Mouse (Mus musculus): ENCODE data around the gene Acot4. TPM values are rescaled to one million over a fixed set of nuclear protein-coding genes. Genes with fewer than 3 reads are reported as not detected.
"Not testable (repeated sequence)": the region's sequence is repeated elsewhere in the genome, so short reads cannot be mapped to it uniquely, and the experiment has no call there.

Gene Acot4
- polyA plus RNA-seq, 1 experiment from 2014 or later = 0.27 TPM

DNA sequence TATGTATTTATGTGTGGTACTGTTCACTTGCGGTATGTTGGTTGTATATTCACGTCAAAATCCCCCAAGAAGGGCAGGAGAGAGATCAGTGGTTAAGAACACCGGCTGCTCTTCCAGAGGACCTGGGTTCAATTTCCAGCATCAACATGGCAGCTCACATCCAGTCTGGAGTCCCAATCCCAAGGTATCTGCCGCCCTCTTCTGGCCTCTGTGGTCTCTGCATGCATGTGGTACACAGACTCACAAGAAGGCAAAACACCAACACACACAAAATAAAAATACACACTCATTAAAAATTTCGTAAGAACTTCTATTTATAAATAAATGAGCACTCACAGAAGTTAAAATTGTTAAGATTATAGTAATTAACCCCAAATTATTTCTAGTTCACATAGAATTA is 25.0 kb downstream of the Acot4 start:
- Histone ChIP-seq H3K4me1 (no peaks in the 10 kb centered on the region), H3K27me3 (peaks cover 5% of the 10 kb centered on the region; the same call in 1 of the 2 replicates), H3K9me3 (0 out of 2 replicates have a peak, but pooled peaks cover 3% of the 10 kb centered on the region), H3K4me3 (no peak overlapping the region), H3K27ac (replicated peaks) (no peak overlapping the region), H3K4me2 (replicated peaks) (no peak overlapping the region), H3K36me3 (no peaks in the 10 kb centered on the region), H3K9ac (replicated peaks) (no peak overlapping the region)
- ATAC-seq (replicated peaks) = no peak
- 76% methylated on average over 5 of the region's 5 CpGs for WGBS

DNA sequence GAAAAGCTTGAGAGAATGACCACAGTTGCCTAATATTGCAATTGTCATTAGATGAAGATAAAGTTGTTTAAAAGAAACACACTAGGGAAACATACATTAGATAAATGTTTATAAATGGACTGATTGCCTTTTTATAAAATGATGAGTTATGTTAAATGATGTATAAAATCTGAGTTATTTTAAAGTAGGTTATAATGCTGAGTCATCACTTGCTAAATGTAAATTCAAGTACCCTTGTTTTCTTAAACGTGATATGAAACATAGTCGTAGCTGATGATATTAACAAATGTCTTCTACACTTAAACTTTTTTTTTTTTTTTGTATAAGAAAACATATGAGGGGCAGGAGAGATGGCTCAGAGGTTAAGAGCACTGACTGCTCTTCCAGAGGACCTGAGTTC is 25.7 kb downstream of the Acot4 start:
- Histone ChIP-seq H3K36me3 (no peaks in the 10 kb centered on the region), H3K27ac (replicated peaks) (no peak overlapping the region), H3K27me3 (peaks cover 10% of the 10 kb centered on the region), H3K4me3 (no peak overlapping the region), H3K4me2 (replicated peaks) (no peak overlapping the region), H3K4me1 (no peaks in the 10 kb centered on the region), H3K9ac (replicated peaks) (no peak overlapping the region), H3K9me3 (0 out of 2 replicates have a peak, but pooled peaks cover 3% of the 10 kb centered on the region)
- 87% methylated on average over 2 of the region's 2 CpGs for WGBS
- ATAC-seq (replicated peaks) = no peak

DNA sequence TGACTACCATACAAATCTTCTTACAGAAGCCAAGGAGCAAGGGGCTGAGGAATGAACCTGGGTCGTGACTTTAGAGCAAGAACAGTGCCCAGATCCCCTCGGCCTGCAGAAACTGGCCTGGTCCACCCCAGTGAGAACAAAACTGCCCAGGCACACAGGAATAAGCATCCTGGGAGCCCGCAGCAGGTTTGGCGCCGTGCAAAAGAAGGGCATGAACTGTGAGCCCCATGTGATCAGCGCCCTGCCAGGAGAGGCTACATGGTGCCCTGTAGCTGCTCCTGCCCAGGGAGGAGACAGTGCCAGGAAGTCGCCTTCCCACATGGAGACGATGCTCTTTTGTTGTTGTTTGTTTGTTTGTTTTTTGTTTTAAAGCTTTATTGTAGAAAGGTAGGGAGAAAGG is 26.4 kb downstream of the Acot4 start:
- H3K36me3 ChIP-seq = no peaks in the 10 kb centered on the region
- no peak for ATAC-seq (replicated peaks)
- WGBS = 75% methylated on average over 8 of the region's 8 CpGs
- no peak overlapping the region for H3K4me2 ChIP-seq (replicated peaks)
- no peak overlapping the region for H3K4me3 ChIP-seq
- H3K27ac ChIP-seq (replicated peaks) = no peak overlapping the region
- 0 out of 2 replicates have a peak, but pooled peaks cover 3% of the 10 kb centered on the region for H3K9me3 ChIP-seq
- 0 out of 2 replicates have a peak, but pooled peaks cover 4% of the 10 kb centered on the region for H3K4me1 ChIP-seq
- H3K27me3 ChIP-seq = peaks cover 16% of the 10 kb centered on the region
- H3K9ac ChIP-seq (replicated peaks) = no peak overlapping the region

DNA sequence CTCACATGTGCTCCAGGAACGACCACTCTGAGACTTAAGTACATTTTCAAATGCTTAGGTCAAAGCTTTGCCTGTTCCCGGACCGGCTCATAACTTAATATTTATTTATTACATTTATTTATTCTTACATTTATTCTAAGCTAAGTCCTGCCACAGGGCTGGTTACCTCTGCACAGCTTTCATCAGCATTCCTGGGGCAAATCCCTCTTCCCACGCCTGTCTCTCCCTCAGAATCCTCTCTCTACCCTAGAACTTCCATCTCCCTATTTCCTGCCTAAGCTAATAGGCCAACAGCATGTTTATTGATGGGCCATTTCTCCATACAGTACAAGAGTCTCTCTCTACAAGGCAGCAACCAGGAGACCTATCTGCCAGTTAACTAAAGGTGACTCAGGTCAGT is 29.6 kb downstream of the Acot4 start:
- Histone ChIP-seq H3K4me3 (no peak overlapping the region), H3K9ac (replicated peaks) (no peak overlapping the region), H3K27me3 (peaks cover 16% of the 10 kb centered on the region), H3K27ac (replicated peaks) (no peak overlapping the region), H3K4me2 (replicated peaks) (no peak overlapping the region), H3K4me1 (0 out of 2 replicates have a peak, but pooled peaks cover 4% of the 10 kb centered on the region), H3K36me3 (no peaks in the 10 kb centered on the region), H3K9me3 (0 out of 2 replicates have a peak, but pooled peaks cover 3% of the 10 kb centered on the region)
- 79% methylated on average over 4 of the region's 4 CpGs for WGBS
- ATAC-seq (replicated peaks) = no peak

DNA sequence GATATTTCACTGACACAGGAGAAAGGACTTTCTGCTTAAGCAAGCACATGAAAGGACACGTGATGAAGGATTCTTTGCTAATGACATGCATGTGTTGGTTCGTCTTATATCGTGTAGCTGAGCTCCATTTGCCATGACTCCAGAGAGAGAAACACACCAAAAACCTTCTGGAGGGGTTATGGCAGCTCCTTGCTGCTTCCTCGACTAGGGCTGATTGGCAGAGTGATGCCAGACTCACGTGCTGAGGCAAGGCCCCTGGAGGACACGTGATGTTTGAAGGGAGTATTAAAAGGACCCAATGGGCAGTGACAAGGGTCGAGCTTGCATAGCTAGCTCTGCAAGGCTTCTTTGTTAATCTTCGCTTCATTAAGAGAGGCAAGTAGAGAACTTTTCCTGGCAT is 30.1 kb downstream of the Acot4 start:
- H3K4me2 ChIP-seq (replicated peaks) = no peak overlapping the region
- 55% methylated on average over 8 of the region's 8 CpGs for WGBS
- no peak for ATAC-seq (replicated peaks)

DNA sequence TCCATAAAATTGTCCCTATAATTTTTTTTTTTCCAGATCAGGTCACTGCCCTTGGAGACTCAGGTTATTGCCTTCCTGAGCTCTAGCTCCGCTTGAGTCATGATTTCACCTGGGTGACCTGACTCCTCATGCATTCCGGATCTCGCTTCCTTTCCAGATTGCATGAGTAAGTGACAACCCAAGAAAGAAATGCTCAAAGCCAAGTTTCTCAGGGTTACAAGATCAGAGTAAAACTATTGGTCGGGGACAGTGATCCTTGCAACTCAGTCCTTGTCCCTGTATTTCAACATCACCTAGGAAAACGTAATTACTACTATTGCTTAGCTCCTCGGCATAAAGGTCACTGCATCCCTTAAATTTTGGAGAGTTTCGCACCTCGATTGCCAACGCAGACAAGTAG is 30.8 kb downstream of the Acot4 start, which contains the start of gene Acot5:
TSS of gene Acot5 (plus strand) at position 340 of the 400 bp plus-strand sequence.
- H3K9ac ChIP-seq (replicated peaks) = peak within 1 kb of the TSS; percentile 24; the same call in 1 of the 2 replicates
- 0 out of 2 replicates have a peak, but pooled peaks cover 4% of the 10 kb centered on the region for H3K4me1 ChIP-seq
- WGBS = 61% methylated on average over 9 of the region's 9 CpGs
- peaks cover 16% of the 10 kb centered on the region for H3K27me3 ChIP-seq
- H3K4me2 ChIP-seq (replicated peaks) = peak within 1 kb of the TSS; percentile 55
- ATAC-seq (replicated peaks) = no peak
- H3K4me3 ChIP-seq = peak within 1 kb of the TSS; percentile 43
- H3K36me3 ChIP-seq = no peaks in the 10 kb centered on the region
- H3K27ac ChIP-seq (replicated peaks) = no peak within 1 kb of the TSS
- H3K9me3 ChIP-seq = no peaks in the 10 kb centered on the region

More for the DNA sequence above, 30.1 kb downstream of the Acot4 start:
- 0 out of 2 replicates have a peak, but pooled peaks cover 4% of the 10 kb centered on the region for H3K4me1 ChIP-seq
- H3K9ac ChIP-seq (replicated peaks) = no peak overlapping the region
- no peak overlapping the region for H3K4me3 ChIP-seq
- H3K9me3 ChIP-seq = no peaks in the 10 kb centered on the region
- H3K36me3 ChIP-seq = no peaks in the 10 kb centered on the region
- H3K27me3 ChIP-seq = peaks cover 16% of the 10 kb centered on the region
- H3K27ac ChIP-seq (replicated peaks) = no peak overlapping the region

DNA sequence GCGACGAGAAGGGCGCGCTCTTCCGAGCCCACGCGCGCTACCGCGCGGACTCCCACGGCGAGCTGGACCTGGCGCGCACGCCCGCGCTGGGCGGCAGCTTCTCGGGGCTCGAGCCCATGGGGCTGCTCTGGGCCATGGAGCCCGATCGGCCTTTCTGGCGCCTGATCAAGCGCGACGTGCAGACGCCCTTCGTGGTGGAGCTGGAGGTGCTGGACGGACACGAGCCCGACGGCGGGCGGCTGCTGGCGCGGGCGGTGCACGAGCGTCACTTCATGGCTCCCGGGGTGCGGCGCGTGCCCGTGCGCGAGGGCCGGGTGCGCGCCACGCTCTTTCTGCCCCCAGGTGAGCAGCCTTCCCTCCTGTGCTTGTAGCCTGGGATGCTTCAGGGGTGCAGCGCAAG is 31.4 kb downstream of the Acot4 start:
- H3K4me3 ChIP-seq = peak overlapping the region; percentile 43
- not testable (repeated sequence) for H3K4me1 ChIP-seq; H3K27ac ChIP-seq (replicated peaks); H3K36me3 ChIP-seq; ATAC-seq (replicated peaks); H3K9me3 ChIP-seq
- peaks cover 16% of the 10 kb centered on the region for H3K27me3 ChIP-seq
- H3K9ac ChIP-seq (replicated peaks) = peak overlapping the region; percentile 24; the same call in 1 of the 2 replicates
- peak overlapping the region; percentile 55 for H3K4me2 ChIP-seq (replicated peaks)
- under 1% methylated on average over 45 of the region's 52 CpGs for WGBS

DNA sequence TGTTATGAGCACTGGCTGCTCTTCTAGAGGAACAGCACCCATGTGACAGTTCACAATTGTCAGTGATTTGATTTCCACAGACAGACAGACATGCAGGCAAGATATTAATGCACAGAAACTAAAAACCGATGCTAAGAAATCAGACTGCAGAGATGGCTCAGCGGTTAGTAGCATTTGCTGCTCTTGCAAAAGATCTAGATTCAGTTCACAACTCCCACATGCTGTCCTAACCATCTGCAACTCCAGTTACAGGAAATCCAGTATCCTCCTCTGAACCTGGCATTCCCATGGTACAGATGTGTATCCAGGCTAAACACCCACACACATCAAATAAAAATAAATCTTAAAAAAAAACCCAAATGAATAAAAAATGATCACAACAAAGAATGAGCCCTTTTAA is 33.5 kb downstream of the Acot4 start:
- Histone ChIP-seq H3K4me2 (replicated peaks) (no peak overlapping the region), H3K9ac (replicated peaks) (no peak overlapping the region), H3K4me1 (0 out of 2 replicates have a peak, but pooled peaks cover 4% of the 10 kb centered on the region), H3K27ac (replicated peaks) (no peak overlapping the region), H3K27me3 (peaks cover 16% of the 10 kb centered on the region), H3K36me3 (no peaks in the 10 kb centered on the region), H3K4me3 (no peak overlapping the region), H3K9me3 (no peaks in the 10 kb centered on the region)
- WGBS = 94% methylated on average over 2 of the region's 2 CpGs
- ATAC-seq (replicated peaks) = no peak

DNA sequence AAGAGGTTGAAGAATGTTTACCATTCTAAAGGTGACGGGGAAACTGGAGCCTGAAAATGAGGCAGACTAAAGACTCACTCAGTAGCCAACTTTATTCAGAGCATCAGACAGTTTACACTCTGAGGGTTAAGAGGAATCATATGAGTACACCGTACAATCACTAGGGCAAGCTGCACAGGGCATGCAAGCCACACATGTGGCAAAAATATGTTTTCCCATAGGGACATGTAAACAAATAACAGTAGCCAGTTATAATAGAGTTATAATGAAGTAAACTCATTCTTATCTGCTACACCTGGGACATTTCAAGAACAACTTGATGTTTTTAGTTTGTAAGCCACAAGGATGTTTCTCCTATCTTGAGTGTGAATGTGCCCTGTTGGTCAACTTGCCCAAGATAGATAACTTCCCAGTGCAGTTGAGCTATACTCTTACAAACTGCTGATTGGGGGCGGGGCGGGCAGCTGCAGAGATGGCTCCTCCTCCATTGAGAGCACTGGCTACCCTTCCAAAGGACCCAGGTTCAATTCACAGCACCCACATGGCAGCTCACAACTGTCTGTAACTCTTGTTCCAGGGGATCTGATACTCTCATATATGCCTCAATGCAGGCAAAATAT is 39.3 kb downstream of the Acot4 start:
- Histone ChIP-seq H3K4me1 (no peaks in the 10 kb centered on the region), H3K4me2 (replicated peaks) (no peak overlapping the region), H3K27ac (replicated peaks) (no peak overlapping the region), H3K9me3 (no peaks in the 10 kb centered on the region), H3K4me3 (no peak overlapping the region), H3K36me3 (no peaks in the 10 kb centered on the region), H3K9ac (replicated peaks) (no peak overlapping the region), H3K27me3 (no peaks in the 10 kb centered on the region)
- WGBS = 87% methylated on average over 4 of the region's 4 CpGs
- ATAC-seq (replicated peaks) = no peak

DNA sequence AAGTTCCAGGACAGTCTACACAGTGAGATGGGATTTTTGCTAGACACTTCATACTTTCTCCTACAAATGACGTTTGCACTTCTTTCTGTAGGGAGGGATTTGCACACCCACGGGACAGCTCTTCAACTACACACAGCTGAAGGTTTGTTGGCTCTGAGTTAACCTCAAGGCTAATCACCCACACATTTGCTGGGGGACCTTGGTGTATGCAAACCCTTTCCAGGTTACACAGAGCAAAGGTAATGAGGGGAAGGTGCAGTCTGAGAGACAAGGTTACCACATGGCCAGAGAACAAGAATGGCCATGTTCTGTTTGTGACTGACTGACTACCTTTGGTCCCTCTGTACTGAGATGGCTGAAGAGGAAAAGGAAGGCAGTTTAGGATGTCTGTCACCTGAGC is 45.7 kb downstream of the Acot4 start:
- no peaks in the 10 kb centered on the region for H3K9me3 ChIP-seq
- no peak overlapping the region for H3K9ac ChIP-seq (replicated peaks)
- ATAC-seq (replicated peaks) = no peak
- H3K27me3 ChIP-seq = no peaks in the 10 kb centered on the region
- H3K4me1 ChIP-seq = no peaks in the 10 kb centered on the region
- no peak overlapping the region for H3K27ac ChIP-seq (replicated peaks)
- H3K4me2 ChIP-seq (replicated peaks) = no peak overlapping the region
- WGBS = 83% methylated on average over 2 of the region's 2 CpGs
- H3K4me3 ChIP-seq = no peak overlapping the region
- H3K36me3 ChIP-seq = no peaks in the 10 kb centered on the region

DNA sequence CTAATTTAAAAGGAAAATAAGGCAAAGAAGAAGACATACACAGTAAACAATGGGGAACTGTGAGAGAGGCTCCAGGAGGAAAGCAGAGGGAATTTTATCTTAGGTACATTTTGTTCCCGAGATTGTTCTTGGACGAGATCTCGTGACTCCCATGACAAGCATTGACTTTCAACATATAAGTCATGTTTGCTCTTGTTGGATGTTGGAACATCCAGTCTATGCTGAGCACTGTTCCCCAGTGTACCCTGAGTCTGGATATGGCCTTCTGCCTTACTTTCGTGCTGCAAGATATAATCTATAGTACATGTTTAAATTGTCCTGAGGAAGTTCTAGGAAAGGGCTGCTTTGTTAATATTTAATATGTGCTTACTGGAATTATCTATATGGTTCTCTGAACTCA is 46.4 kb downstream of the Acot4 start:
- Histone ChIP-seq H3K9me3 (no peaks in the 10 kb centered on the region), H3K36me3 (no peaks in the 10 kb centered on the region), H3K27ac (replicated peaks) (no peak overlapping the region), H3K4me2 (replicated peaks) (no peak overlapping the region), H3K4me3 (no peak overlapping the region), H3K9ac (replicated peaks) (no peak overlapping the region), H3K27me3 (no peaks in the 10 kb centered on the region), H3K4me1 (no peaks in the 10 kb centered on the region)
- 91% methylated on average over 4 of the region's 4 CpGs for WGBS
- ATAC-seq (replicated peaks) = no peak

DNA sequence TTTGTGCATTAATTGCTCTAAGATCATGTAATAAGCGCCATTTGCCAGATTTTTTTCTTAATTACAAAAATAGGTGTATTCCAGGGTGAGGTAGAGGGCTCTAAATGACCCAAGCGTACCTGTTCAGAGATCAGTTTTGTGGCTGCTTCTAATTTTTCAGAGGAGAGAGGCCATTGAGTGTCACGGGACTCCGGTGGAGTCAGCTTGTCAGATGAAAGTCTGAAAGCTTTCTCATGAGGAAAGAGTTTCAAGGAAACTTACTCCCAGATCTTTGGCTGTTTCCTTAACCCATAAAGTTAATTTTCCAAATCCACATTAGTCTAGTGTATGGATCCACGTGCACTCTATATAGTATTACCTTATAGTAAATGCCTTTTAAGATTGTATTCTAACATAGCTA is 56.5 kb downstream of the Acot4 start:
- H3K9ac ChIP-seq (replicated peaks); H3K4me3 ChIP-seq; H3K27me3 ChIP-seq; ATAC-seq (replicated peaks); H3K36me3 ChIP-seq; H3K4me1 ChIP-seq; H3K9me3 ChIP-seq; H3K27ac ChIP-seq (replicated peaks); H3K4me2 ChIP-seq (replicated peaks): not testable (repeated sequence)
- whole genome bisulfite sequencing = 93% methylated on average over 5 of the region's 5 CpGs

All from forebrain, embryonic 15.5 days (tissue).